Mouse (Mus musculus): ENCODE data around the gene Arnt2.

Arnt2 gene

DNA sequence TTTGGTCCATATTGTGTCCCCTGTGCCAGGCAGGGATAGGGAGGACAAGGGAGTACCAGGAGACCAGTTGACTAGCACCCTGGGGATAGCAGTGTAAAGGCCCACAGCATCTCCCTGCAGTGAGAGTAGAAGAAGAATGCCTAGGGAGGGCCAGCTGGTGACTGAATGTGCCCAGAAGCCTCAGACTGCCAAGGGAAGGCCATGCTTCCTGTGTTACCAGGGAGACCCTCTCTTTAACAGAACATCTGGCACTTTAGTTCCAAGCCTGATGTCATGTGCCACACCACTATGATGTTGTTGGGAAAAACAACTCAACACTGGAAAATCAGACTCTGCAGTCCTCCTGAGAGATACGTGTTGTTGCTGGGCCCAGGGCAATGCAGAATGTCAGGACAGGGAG, 12.7 kb downstream of the Arnt2 start:
- no peak for DNase-seq (ENCODE audit: low spot score in 2 of 2)

DNA sequence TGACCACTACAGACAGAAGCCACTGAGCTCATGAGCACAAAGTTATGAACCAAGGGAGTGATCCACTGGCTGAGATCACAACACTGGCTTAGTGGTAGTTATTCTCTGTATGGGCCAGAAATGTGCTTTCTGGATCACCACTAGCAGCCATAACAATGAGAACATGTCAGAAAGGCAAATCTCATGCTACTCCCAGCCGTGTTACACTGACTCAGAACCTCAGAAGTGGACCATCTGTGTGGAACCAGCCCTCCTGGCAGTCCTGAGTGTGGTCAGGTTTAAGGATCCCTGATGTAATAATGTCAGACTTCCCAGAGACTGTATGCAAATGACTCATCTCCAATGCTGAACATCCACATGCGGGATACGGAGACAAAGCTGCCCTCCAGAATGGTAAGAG, 13.4 kb downstream of the Arnt2 start:
- DNase-seq (ENCODE audit: low spot score in 2 of 2) = no peak

DNA sequence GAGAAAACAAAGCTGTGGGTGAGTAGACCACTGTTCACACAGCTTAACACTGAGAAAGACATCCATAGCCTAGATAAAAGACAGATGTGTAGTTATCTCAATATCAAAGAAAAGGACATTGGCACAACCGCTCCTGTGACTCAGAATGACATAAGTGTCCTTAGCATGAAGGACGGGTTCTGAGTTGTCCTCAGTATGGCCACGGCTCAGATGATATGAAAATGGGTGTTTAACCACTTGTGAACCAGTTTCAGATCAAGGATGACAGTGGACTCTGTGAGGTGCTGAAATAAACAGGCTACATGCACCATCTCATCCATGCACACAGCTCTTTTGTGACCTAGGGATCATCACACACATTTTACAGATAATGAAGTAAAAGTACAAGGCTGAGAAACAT, 22.1 kb downstream of the Arnt2 start:
- DNase-seq (ENCODE audit: low spot score in 2 of 2) = no peak

DNA sequence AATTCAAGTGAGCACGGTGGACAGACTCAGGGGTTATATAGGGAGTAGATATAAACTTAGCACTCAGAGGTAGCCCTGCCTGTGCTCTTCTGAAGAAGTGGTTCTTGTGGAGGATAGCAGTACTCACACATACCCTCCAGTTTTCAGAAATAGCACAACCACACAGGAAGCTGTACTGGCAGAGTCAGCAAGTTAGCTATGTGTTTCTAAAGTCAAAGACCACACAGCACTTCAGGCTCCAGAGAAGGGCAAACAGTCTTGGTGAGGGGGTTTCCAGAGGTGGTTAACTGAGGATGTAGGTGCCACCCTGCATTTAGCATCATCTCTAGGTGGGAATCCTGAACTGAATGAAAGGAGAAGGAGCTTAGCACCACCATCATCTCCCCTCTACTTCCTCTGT, 23.5 kb downstream of the Arnt2 start:
- DNase-seq (ENCODE audit: low spot score in 2 of 2) = no peak

DNA sequence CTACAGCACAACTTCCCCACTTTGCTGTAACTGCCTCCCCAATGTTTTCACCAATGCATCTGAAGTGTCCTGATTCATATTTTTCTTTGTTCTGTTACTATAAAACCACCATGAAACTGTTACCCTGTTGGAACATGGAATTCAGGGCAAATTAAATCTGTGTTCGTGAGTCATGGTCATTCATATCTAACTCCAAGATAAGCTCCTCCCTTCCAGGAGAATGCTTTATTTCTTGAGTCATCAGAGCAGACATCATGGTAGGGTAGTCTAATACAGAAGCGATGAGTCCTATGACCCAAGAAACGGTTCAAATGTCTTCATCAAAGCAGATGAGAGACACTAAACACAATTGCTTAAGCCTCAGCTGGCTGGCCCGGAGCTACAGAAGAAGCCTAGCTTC, 25.2 kb downstream of the Arnt2 start:
- DNase-seq (ENCODE audit: low spot score in 2 of 2) = no peak

DNA sequence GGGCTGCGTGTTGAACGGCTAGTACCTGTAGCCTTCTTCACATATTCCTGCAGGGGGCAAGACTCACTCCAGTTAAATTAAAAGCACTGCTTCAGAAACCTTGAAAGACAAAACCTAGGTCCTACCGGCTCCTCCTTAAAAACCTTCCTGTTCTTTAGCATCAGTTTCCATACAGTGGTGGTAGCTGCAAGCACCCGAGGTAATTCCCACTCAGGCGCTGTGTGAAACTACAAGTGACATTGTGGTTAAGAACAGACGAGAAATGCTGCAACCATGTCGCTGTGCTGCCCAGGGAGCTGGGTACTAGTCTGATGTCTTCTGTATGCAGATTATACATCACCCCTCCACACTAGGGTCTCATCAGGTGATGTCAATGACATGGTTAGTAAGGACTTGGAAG, 25.9 kb downstream of the Arnt2 start:
- DNase-seq (ENCODE audit: low spot score in 2 of 2) = no peak

DNA sequence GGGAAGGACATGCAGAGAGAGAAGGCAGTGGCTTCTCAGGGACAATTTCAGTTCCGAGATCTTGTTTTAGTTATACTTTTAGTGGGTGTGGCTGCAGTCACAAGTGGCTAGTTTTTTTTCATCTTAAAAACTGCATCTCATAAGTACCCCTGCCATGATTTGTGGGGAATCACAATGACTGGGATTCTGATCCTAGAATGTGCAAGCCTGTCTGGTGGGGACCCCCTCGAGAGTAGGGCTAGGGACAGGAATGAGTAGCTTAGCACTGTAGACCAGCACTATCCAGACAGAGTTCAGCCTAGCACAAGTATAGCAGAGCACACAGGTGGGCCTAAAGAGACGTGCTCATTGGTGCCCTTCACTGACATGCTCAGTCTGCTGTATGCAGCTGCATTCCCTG, 27.6 kb downstream of the Arnt2 start:
- no peak for DNase-seq (ENCODE audit: low spot score in 2 of 2)

DNA sequence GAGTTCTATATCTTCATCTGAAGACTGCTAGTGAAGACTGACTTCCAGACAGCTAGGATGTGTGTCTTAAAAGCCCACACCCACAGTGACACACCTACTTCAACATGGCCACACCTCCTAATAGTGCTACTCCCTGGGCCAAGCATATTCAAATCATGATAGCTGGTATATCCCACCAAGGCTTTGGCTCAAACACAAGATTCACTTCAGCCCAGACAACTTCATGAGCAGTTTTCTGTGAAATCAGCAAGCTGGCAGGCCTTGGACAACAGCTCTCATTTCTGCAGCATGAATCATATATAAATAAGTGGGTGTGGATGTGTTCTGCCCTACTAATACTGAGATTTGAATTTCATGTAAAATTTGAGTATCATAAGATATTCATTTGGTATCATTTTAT, 29.2 kb downstream of the Arnt2 start:
- DNase-seq (ENCODE audit: low spot score in 2 of 2) = no peak

DNA sequence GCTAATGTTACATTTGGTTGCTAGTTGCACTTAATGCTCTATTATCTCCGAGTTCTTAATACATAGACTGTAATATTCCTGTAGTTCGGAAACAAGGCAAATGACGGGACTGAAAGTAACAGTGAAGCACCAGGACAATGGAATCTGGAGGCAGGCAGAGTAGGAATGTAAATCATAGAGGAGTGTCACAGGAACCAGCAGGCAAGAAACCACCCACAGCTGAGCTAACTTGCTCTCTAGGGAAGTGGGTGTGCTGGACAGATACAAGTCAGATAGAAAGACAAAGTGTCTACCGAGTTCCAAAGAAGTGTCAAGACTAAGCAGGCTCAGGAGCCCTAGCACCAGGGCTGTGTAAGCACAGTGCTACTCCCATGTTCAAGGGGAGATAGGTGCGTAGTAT, 32.6 kb downstream of the Arnt2 start:
- no peak for DNase-seq (ENCODE audit: low spot score in 2 of 2)

DNA sequence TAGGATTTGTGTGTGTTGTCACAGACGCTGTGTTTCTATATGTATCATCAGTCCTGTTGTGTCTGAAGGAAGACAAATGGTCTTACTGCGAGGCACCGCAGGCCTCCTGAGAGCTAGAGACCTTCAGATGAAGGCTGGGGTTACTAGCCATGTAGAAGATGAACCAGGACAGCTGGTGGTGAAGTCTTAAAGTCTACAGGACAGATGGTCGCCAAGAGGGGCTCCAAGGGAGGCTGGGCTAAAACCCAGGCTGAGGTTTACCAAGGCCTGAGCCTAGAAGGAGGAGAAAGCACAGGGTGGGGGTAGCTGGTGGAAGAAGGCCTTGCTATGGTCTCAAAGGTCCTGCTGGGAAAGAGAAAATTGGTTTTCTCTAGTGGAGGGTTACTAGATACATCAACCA, 36.3 kb downstream of the Arnt2 start:
- no peak for DNase-seq (ENCODE audit: low spot score in 2 of 2)

DNA sequence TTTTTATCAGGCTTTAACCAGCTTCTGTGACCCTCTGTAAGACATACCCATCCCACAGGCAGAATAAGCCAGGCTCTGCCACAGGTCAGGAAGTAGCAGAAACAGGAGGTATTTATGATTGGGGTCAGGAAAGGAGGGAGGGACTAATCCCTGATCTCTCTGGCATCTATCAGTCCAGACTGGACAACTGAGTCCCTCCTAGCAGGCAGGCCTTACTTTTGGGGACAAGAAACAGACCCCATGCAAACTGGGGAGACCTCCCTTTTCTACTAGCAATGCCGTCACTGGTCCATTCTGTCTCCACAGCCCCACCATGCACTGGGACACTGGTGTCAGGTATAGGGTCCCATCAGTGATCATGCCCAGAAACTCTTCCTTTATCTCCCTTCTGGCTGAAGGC, 37.1 kb downstream of the Arnt2 start:
- no peak for DNase-seq (ENCODE audit: low spot score in 2 of 2)

DNA sequence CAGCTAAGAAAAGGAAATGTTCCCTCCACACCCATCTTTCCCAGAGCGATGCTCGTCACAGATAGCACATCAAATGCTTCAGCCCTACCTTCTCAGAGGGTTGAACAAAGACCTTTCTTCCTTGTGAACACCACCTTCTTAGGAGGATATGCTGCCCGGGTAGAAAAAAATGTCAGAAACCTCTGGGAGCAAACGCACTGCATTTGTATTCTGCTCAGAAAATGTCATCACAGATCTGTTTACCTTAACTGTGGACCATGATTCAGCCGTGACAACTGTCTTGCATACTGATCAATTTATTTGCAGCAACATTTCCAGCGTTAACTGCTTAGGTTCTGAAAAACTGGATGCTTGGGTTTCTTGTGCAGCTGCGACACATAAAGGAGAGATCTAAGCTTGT, 37.7 kb downstream of the Arnt2 start:
- peak; percentile 47 to 55 for DNase-seq (ENCODE audit: low spot score in 2 of 2)

DNA sequence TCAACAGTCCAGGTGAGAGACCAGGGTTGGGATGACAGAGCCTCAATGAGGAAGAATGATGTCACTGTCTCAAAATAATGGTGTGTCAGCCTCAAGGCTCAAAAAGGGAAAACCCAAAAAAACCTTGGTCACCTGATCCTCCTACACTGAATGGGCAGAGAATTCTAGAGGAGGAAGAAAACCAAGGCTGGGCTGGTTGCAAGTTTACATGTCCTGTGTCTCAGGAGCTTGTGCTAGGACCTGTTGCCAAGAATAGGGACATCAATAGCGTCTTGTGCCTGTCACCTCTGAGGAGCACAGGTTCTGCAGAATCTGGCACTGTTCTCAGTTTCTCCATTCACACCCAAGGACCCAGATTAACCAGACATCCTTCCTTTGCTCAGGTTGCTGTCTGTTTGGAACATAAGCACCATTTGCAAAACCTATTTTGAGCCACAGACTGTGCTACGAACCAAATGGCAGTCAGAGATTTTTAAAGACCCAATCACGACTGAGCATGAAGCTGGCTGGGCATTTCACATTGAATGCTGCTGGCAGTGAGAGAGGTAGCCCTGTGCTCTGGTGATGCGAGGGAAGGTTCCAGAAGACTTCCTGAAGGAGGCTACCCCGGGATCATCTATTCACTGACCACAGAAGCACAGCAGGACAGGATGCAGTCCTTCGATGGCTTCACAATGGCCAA, 38.9 kb downstream of the Arnt2 start:
- DNase-seq (ENCODE audit: low spot score in 2 of 2) = peak; percentile 64 to 79

DNA sequence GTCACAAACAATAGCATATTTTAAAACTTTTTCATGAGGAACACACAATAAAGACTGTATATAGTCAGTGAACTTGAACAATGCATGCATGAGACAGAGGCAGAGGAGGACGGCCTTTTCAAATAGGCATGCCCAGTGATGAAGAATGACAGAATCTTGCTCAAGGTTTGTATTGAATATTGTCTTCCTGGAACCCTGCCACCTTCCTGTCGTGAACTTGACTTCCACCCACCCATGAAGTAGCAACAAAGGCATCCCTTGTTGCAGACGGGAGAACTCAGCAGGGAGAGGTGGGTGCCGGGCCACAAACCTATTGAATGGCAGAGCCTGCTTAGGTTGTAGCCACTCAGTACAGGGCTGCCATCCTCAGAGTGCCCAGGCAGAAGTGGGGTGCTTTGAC, 43.7 kb downstream of the Arnt2 start:
- no peak for DNase-seq (ENCODE audit: low spot score in 2 of 2)

DNA sequence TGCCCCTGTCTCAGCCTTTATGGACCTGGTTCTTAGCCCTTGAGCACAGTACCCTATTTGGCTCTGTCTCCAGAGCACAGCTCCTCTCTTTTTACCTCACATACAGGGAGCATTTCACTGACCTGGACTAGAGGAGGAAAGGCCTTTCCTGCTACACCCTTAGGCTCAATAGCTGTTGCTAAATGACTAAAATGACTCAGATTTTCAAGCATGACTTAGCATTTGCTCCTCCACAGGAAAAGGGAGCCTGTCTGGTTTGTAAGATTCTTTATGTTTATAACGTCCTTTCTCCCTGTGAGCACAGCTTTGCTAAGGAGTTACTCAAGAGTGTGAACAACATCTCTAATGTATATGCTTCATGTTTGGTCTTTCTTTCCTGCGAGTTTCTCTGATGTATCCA, 47.3 kb downstream of the Arnt2 start:
- DNase-seq (ENCODE audit: low spot score in 2 of 2) = no peak

DNA sequence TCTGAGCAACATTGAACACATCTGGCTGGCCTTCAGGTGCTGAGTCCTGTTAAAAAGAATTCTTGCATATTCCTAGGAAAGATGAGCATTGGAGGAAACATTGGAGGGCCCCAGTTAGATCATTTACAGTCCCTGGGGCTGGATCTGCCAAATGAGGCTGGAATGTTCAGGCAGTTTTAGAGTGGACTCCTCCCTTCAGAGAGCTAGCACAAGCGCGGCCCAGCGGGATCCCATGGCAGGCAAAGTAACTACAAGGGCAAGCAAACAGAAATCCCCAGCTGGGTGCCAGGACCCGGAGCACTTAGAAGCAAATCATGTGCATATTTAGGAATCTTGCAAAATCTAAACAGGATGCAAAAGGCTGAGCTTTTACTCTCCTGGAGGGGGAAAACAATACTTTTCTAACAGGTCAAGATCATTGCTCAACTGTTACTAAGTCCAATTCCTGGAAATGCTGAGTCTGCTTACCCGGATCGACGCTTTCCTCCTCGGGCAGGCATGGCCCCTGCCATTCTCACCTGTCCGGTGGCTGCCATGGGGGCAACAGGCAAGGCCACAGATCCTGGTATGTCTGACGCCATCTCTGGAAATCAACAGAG, 48.8 kb downstream of the Arnt2 start:
- DNase-seq (ENCODE audit: low spot score in 2 of 2) = no peak

DNA sequence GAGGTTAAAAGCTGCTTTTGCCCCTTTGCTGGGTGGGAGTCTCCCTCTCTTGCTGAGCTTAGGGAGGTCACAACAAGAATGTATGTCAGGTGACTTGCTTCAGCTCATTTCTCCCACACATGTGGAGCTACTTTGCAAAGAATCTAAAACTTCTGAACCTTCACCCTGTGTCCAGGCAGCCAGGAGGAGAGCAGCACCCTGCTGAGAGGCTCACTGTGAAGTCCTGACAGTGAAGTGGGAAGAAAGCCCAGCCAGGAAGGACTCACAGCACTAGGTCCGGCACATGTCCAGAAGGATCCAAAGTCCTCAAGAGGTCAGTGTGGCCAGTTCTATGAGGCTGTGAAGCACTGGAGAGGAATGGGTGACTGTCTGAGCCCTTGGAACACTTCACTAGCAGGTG, 51.5 kb downstream of the Arnt2 start:
- no peak for DNase-seq (ENCODE audit: low spot score in 2 of 2)

DNA sequence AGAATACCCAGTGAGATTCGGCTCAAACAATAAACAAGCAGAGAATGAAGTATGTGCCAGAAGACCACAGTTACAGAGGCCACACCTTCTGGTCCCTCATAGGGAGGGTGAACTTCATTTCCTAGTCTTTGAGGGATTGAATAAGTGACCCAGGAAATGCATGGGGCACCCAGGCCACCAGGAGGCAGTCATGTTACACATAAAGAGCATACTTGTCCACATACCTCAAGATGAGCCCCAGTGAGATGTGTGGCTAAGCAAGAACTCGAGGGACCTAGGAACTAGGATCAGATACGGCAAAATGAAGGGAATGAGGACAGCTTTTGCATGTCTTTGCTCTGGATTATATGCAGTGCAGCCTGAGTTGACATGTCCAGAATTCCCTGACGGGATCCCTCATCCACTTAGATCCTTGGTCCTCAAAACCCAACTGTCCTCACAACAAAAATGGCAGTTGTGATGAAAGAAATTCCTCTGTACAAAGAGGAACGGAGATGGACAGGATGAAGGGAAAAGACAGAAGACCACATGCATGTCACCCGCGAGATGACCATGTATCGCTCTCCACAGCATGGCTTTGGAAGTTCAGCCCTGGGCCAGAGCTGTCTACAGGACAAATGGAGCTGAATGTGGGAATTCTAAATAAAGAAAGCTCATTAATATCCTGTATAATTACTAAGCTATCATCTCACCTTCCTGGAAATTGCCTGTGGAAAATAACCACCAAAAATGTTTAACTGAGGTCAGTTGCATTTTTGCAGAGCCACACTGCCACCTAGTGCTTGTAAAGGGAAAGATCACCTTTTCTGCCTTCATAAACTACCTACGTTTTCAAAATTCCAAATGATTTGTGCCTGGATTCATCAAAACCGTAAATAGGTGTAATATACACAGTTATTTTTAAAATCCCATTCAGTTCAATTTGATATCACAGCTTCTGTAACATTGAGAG, 54.1 kb downstream of the Arnt2 start:
- peak; percentile 64 to 79 for DNase-seq (ENCODE audit: low spot score in 2 of 2)

DNA sequence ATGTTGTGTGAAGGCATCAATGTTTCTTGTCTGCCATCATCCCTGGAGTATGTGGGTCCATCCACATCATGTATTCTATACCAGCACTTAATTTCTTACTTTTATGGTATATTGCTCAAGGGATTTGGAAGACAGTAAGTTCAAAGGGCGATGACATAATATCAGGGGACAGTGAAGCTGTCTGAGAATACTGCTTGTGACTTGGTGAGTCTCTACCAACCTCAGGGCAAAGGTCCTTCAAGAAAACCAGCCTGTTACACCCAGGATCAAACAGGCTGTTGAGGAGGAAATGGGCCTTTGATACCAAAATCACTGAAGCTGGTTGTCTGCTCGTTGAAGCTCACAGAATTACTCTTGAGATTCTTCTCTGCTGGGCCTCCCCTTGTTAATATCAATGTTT, 55.1 kb downstream of the Arnt2 start:
- DNase-seq (ENCODE audit: low spot score in 2 of 2) = no peak

DNA sequence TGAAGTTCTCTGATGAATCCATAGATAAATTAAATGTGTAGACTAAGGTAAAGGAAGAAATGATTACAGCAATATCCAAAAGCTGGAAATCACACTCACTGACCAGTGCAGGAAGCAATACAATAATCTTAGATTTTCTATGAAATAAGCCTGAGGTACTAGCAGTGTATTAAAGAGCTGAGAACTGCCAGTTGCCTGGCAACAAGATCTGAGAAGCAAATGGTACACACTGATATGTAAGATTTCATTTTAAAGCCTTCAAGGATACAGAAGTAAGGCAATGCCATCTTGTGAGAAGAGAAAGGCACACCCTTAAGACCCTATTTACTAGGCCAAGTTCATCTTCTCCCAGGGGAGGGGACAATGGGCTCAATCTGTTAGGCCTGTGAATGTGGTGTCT, 59.4 kb downstream of the Arnt2 start:
- no peak for DNase-seq (ENCODE audit: low spot score in 2 of 2)

DNA sequence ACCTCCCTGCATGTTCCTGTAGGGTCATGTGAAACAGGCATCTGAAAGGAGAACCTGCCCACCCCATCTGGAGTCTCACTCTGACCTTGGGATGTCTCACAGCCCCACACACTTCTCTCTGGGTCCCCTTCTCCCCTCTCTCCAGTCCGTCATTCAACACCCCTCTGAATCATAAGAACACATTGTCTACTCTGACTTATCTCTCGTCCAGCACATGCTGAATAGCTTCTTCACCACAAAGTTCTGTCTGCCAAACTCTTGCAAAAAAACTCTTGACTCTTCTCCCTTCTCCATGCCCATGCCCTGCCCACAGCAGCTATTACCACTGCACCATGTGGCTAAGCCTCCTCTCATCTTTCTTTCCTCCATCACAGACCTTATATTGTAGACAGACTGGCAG, 60.0 kb downstream of the Arnt2 start:
- DNase-seq (ENCODE audit: low spot score in 2 of 2) = no peak

DNA sequence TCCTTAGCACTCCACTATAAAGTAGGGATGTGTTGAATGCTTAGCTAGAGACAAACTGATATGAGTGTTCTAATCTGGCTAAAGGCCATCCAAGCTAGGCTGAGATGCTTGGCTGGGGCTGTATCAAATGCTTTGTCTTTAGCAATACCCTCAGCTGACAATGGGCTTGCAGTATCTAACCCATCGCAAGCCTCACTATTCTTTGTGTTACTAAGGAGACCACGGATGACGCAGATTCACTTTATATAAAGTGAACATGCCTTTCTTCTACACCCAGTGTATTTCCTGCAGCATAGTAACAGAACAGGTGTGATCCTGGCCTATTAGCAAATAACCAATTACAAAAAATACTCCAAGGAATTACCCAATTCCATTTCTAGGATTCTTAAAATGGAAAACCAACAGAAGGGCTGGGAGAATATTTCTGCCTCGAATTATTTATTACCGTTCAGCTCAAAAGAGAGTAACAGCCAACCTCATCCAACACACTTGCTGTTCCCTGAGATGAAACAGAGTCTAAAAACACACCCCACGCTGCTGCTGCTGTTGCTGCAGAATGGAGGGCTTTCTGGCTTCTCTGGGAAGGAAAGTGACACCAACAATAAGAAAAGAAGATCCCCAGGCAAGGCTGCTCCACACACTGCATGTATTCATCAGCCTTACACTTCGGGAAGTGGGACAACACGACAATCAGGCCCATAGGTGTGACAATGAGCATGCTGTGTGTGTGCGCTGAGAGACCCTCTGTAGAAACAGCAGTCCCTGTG, 61.6 kb downstream of the Arnt2 start:
- DNase-seq (ENCODE audit: low spot score in 2 of 2) = no peak

All from frontal cortex, postnatal 36 days (tissue).